Mouse (Mus musculus) intestine, embryonic 16.5 days (tissue): ENCODE results near the gene Ripor1. TPM values are rescaled to one million over a fixed set of nuclear protein-coding genes. Genes with fewer than 3 reads are reported as not detected.
"Not testable (repeated sequence)": the region's sequence is repeated elsewhere in the genome, so short reads cannot be mapped to it uniquely, and the experiment has no call there.

Experiments
- ATAC-seq: fragments of 200-750 bp; cut with Nextera tagmentation; 2 replicates; pipeline ENCODE4 v1.8.0; 2017; ENCODE audit warnings: moderate TSS enrichment, moderate library complexity
- H3K27ac ChIP-seq: fragments of 300-500 bp; sonication (generic); 2 replicates; pipeline ENCODE4 v1.5.1; 2014; ENCODE audit warnings: mild to moderate bottlenecking, low read length
- H3K27me3 ChIP-seq: fragments of 300-500 bp; sonication (generic); replicated peaks from 2 replicates; pipeline ENCODE4 v1.6.1; 2014; ENCODE audit warnings: low read length, control low read depth, mixed read lengths; ENCODE audit not compliant: control insufficient read depth, insufficient read depth
- H3K36me3 ChIP-seq: fragments of 300-500 bp; sonication (generic); 2 replicates; pipeline ENCODE4 v1.6.1; 2014; ENCODE audit warnings: low read length, control low read depth; ENCODE audit not compliant: control insufficient read depth, insufficient read depth
- H3K4me1 ChIP-seq: fragments of 300-500 bp; sonication (generic); 2 replicates; pipeline ENCODE4 v1.6.1; 2014; ENCODE audit warnings: low read length, control low read depth, mixed read lengths; ENCODE audit not compliant: control insufficient read depth, insufficient read depth
- H3K4me2 ChIP-seq: fragments of 300-500 bp; sonication (generic); 2 replicates; pipeline ENCODE4 v1.6.1; 2014; ENCODE audit warnings: low read depth, low read length, control low read depth
- H3K4me3 ChIP-seq: fragments of 300-500 bp; sonication (generic); 2 replicates; pipeline ENCODE4 v1.5.1; 2014; ENCODE audit warnings: mild to moderate bottlenecking, low read length
- H3K9ac ChIP-seq: fragments of 300-500 bp; sonication (generic); 2 replicates; pipeline ENCODE4 v1.6.1; 2014; ENCODE audit warnings: low read depth, low read length
- H3K9me3 ChIP-seq: fragments of 300-500 bp; sonication (generic); 2 replicates; pipeline ENCODE4 v1.6.1; 2016; ENCODE audit warnings: low read length, control low read depth; ENCODE audit not compliant: control insufficient read depth
- WGBS: fragments of 180-500 bp; shearing (Covaris S2); extraction: QIAGEN DNeasy Blood & Tissue Kit; methylation state at CpG from one replicate; pipeline ENCODE4 v1.1.7; 2014; 5-methylcytosine and 5-hydroxymethylcytosine counted together
- polyA plus RNA-seq: library from polyadenylated mRNA; unstranded; fragments of >200 nt; fragmentation: Nextera tagmentation; extraction: Ambion mirVana; gene quantifications from 2 replicates; pipeline ENCODE4 v1.2.1, GENCODE M21; 2015

Ripor1 gene
- 17.1 and 17.8 TPM in 2 replicates for polyA plus RNA-seq

DNA sequence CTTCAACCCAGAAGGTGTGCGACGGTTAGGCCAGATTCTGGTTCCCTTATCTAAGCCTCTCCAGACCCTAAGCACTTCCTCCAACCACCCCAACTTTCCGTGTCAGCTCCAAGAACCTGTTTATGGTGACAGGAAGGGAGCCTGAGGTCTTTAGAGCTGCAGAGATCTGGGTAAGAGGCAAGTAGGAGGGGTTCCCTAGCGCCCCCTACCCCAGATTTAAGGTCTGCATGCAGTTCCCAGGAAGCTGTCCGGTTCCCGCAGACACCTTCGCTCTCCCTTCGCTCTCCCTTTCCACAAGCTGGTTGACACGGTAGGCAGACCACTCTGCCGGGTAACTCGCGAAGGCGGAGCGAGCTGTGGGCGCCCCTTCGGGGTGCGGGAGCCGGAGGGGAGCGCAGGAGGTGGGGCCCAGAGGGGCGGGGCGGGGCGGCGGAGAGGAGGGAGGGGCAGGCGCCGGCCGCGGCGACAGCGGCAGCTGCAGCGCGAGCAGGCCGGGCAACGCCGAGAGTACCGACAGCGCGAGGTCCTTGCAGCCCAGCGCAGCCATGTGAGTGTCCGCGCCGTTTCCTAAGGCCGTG lies at the start of gene Ripor1:
Ripor1 (plus strand) TSS at position 452 of the 578 bp plus-strand sequence.
- Histone ChIP-seq H3K27ac (peak within 1 kb of the TSS; percentile 87), H3K27me3 (no peaks in the 10 kb centered on the region), H3K9ac (peak within 1 kb of the TSS; percentile 87), H3K4me2 (peak within 1 kb of the TSS; percentile 94), H3K36me3 (no peaks in the 10 kb centered on the region), H3K4me1 (peaks cover 19% of the 10 kb centered on the region), H3K9me3 (no peaks in the 10 kb centered on the region), H3K4me3 (peak within 1 kb of the TSS; percentile 81)
- under 1% methylated on average over 18 of the region's 42 CpGs for WGBS
- peak; percentile 90 for ATAC-seq

DNA sequence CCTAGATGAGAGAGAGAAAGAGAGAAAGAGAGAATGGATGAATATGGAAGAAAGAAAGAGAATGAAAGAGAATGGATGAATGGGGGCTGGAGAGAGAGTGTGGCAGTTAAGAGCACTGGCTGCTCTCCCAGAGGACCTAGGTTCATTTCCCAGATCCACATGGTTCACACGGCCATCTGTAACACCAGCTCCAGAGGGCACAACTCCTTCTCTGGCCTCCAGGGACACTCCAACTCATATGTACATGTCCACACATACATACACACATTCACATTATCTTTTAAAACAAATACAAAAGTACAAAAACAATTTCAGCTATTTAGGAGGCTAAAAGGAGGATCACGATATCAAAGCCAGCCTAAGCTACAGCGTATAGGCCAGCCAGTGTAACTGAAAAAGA lies 42.2 kb upstream of the Ripor1 start:
- Histone ChIP-seq H3K27me3 (no peaks in the 10 kb centered on the region), H3K9ac (no peak overlapping the region), H3K36me3 (no peaks in the 10 kb centered on the region), H3K4me3 (no peak overlapping the region), H3K4me1 (peaks cover 18% of the 10 kb centered on the region), H3K9me3 (no peaks in the 10 kb centered on the region), H3K4me2 (no peak overlapping the region), H3K27ac (no peak overlapping the region)
- no peak for ATAC-seq
- WGBS: 84% methylated on average over 3 of the region's 3 CpGs

DNA sequence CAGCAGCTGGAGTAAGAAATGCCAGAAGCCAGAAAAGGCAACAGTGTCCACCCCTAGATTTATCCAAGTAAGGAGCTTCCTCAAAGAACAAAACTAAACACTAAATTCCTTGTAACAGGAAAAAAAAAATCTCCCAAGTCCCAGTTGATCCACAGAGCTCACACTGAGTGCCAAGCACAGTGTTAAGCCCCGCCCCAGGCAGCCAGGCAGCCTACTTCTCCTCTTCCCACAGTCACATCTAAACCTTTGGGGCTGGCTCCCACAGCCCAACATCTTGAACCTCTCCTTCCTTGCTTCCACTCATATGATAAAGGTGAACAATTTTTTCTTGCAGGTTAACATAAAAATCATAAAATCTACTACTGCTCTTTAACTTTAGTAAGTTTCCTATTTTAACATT lies 41.2 kb upstream of the Ripor1 start:
- no peaks in the 10 kb centered on the region for H3K27me3 ChIP-seq
- no peak overlapping the region for H3K4me3 ChIP-seq
- WGBS: 88% methylated on average over 1 of the region's 1 CpGs
- H3K9ac ChIP-seq: no peak overlapping the region
- no peak for ATAC-seq
- no peak overlapping the region for H3K4me2 ChIP-seq
- H3K27ac ChIP-seq: no peak overlapping the region
- no peaks in the 10 kb centered on the region for H3K9me3 ChIP-seq
- peaks cover 18% of the 10 kb centered on the region for H3K4me1 ChIP-seq
- no peaks in the 10 kb centered on the region for H3K36me3 ChIP-seq

DNA sequence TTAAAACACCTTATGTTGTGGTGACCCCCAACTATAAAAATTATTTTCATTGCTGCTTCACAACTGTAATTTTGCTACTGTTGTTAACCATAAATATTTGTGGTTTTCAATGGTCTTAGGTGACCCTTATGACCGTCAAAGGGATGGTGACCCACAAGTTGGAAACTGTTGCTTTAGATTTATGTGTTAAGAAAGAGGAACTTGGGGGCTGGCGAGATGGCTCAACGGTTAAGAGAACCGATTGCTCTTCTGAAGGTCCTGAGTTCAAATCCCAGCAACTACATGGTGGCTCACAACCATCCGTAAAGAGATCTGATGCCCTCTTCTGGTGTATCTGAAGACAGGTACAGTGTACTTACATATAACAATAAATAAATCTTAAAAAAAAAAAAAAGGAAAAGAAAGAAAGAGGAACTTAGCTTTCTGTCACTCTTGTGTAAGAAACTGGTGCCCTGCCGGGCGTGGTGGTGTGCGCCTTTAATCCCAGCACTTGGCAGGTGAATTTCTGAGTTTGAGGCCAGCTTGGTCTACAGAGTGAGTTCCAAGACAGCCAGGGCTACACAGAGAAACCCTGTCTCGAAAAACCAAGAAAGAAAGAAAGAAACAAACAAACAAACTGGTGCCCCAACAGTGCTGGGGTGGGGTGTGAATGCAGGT lies 40.4 kb upstream of the Ripor1 start:
- H3K9me3 ChIP-seq, H3K36me3 ChIP-seq, H3K27me3 ChIP-seq, H3K27ac ChIP-seq, ATAC-seq: not testable (repeated sequence)
- Histone ChIP-seq H3K4me3 (peak overlapping the region; percentile 94), H3K4me1 (peaks cover 18% of the 10 kb centered on the region), H3K4me2 (peak overlapping the region; percentile 87), H3K9ac (peak overlapping the region; percentile 94)
- 77% methylated on average over 9 of the region's 9 CpGs for WGBS

DNA sequence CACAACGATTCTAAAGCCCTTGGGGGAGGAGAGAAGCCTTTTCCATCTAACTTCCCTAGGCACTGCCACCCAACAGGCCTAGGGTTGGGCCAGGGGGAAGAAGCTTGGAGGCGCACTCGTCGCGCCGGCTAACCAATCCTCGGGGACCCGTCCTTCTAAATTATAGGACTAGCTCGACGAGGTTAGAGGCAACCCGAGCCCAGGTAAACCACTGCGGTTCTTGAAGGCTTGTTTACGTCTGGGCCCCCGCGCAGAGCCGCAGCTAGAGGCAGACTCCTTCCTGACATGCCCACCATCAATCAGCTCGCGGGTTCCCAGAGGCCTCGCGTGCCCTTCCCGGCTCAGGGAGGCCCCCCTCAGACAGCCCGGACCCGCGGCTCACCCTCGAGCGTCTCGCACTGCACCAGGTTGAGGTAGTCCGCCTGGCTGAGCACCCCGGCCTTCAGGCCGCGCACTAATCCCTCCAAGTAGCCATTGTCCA lies 39.6 kb upstream of the Ripor1 start:
- peak; percentile 78 for ATAC-seq
- Histone ChIP-seq H3K27ac (peak overlapping the region; percentile 82), H3K9ac (peak overlapping the region; percentile 94), H3K9me3 (no peaks in the 10 kb centered on the region), H3K27me3 (no peaks in the 10 kb centered on the region), H3K4me1 (peaks cover 18% of the 10 kb centered on the region), H3K4me3 (peak overlapping the region; percentile 94), H3K36me3 (no peaks in the 10 kb centered on the region), H3K4me2 (peak overlapping the region; percentile 87)
- under 1% methylated on average over 31 of the region's 31 CpGs for WGBS

DNA sequence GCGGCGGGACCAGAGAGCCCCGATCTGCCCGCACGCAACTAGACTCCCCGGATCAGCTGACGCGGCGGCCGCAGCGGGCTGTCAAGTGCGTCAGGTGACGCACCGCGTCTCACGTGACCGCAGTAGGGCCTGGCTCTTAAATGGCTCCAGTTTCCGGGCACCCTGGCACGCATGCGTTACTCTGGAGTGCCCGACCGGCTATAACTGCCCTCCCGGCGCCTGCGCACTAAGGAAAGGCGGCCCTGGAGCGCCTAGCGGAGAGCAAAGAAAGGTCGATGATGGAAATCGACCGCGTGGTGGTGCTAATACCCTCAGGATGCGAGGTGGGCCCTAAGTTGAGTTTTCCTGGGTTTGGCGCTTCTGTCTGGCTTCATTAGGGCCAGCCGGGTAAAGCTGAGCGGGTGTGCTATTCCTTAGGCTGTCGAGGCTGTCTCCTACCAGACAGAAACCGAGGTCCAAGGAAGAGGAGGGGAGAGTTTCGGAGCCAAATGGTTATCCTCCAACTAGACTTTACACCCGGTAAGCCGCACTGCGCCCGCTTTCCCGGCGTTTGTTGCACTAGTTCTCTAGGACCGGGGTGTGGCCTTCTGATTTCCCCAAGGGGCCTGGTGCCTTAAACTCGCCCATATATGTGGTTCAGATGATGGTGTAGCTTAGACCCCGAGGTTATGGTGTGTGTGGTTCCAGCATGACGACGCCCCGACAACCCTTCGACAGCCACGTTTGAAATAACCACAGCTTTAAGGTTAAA lies 38.9 kb upstream of the Ripor1 start, which contains the start of gene Atp6v0d1:
Atp6v0d1 (minus strand) TSS at position 96 of the 751 bp plus-strand sequence.
- Histone ChIP-seq H3K27ac (peak within 1 kb of the TSS; percentile 82), H3K27me3 (no peaks in the 10 kb centered on the region), H3K4me1 (peaks cover 18% of the 10 kb centered on the region), H3K9ac (peak within 1 kb of the TSS; percentile 94), H3K4me3 (peak within 1 kb of the TSS; percentile 94), H3K36me3 (no peaks in the 10 kb centered on the region), H3K9me3 (no peaks in the 10 kb centered on the region), H3K4me2 (peak within 1 kb of the TSS; percentile 87)
- ATAC-seq: peak; percentile 99
- WGBS: 2% methylated on average over 51 of the region's 53 CpGs

DNA sequence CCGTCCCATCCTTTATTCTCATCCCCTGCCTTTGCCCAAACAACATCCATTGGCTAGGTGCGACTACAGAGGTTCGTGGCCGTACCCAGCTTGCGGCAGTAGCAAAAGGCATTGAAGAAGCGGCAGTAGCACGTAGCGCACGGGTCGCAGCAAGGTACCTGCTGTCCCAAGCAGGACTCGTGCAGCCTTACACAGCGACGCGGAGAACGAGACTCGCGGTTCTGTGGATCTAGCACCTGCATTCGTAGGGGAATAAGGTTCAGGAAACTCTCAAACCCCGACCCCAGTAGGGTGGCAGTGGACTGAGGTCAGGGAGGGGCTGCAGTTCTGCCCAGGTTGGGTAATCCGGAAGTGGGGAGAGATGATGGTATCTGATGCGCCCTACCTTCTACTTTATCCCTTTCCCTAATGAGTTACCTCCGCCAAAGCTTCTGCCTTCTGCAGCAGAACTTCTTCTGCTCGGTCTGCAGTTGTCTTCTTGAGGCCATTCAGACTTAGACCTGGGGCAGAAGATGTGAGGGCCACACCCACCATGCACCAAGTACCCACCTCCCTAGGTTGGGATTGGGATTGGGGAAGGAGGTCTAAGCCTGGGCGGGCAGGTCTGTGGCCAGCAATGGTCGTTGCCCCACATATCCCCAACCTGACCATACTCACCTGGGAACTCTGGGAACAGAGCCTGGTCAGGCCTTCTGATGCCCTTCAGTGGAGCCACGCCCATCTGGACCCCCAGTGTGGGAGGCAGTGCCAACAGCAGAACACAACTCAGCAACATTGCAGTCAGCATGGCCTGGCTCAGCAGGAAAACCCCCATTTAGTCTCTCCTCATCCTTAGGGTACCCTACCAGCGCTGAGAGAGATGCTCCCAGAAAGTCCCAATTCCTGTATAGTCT lies 38.1 kb upstream of the Ripor1 start:
- Histone ChIP-seq H3K27ac (no peak overlapping the region), H3K27me3 (no peaks in the 10 kb centered on the region), H3K4me3 (peak overlapping the region; percentile 94), H3K9ac (peak overlapping the region; percentile 71), H3K36me3 (no peaks in the 10 kb centered on the region), H3K4me2 (peak overlapping the region; percentile 81), H3K9me3 (no peaks in the 10 kb centered on the region), H3K4me1 (peaks cover 18% of the 10 kb centered on the region)
- ATAC-seq: peak; percentile 10
- WGBS: 23% methylated on average over 27 of the region's 27 CpGs

DNA sequence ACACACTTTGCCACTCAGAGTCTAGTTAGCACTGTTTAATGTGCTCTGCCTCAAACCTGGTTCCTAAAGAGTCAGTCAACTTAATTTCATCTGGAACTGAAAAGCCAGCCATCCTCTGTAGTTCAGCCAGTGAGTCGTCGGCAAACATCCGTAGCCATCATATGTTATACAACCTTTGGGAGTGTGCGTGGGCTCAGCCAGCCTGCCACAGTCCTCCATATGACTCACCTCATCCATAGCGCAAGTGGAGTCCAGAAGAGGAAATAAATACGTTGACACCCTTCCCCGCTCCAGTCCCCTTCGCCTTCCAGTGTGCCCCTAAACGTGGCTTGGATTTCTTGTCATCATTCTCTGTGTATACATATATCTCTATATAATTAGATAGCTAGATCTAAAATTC lies 33.2 kb upstream of the Ripor1 start:
- H3K27ac ChIP-seq: no peak overlapping the region

More for the DNA sequence above, 33.2 kb upstream of the Ripor1 start:
- ATAC-seq: no peak
- Histone ChIP-seq H3K36me3 (no peaks in the 10 kb centered on the region), H3K9ac (no peak overlapping the region), H3K27me3 (no peaks in the 10 kb centered on the region), H3K9me3 (no peaks in the 10 kb centered on the region), H3K4me1 (peaks cover 4% of the 10 kb centered on the region; the same call in 1 of the 2 replicates), H3K4me3 (no peak overlapping the region), H3K4me2 (no peak overlapping the region)
- WGBS: 85% methylated on average over 9 of the region's 9 CpGs
